Mouse (Mus musculus) adipocyte (in vitro differentiated cells): ENCODE results near the gene Nccrp1.

ENCODE experiments used
- DNase-seq: peaks from one replicate; pipeline ENCODE4 v3.0.0-alpha.2; 2016; ENCODE audit warnings: low spot score

Gene Nccrp1

DNA sequence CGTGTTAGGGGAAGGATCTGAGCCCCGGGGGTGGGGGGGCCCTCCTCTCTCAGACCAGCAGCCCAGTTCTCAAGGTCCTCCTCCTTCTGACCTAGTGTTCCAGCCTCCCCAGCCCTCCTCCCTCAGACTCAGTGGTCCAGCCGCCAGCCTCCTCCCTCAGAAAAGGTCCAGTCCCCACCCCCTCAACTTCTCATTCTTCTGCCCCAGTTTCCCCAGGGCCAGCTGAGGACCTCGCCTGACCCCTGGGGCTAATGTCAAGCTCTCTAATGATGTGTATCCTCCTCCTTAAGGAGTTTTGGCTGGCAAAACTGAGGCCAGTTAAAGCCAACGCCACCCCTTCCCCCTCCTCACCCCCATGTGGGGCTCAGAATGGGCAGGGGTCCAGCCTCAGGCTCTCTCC lies at the start of gene Nccrp1:
Nccrp1 (minus strand) TSS at position 101 of the 400 bp plus-strand sequence.
- no peak for DNase-seq

DNA sequence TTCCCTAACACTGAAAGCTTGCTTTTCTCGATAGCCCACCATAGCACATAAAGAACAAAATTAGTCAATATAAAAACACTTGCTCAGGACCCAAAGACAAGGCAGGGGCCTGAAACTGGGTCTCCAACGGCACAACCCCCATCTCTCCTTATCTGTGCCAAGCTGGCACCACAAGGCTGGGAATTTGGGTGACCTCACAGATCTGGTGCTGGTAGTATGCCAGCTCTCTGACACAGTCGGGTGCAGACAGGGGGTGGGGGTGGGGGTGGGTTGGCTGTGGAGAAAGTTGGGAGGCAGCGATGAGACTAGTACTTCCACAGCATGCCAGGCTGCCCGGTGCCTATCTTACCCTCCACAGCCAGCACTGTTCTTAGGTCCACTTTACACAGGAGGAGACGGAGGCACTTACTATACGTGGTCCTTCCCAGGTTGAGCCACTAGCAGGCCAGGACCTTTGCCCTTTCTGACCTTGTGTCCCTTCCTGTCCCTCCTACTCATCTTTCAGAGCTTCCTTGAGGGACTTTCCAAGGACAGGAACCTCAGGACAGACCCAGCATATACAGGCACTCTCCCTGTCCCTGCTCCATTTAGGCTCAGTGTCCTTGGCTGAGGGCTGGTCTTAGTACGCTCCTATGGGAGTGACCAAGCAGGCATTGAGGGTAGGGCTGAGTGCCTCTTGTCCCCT lies 48.8 kb upstream of the Nccrp1 start:
- peak; percentile 18 for DNase-seq

DNA sequence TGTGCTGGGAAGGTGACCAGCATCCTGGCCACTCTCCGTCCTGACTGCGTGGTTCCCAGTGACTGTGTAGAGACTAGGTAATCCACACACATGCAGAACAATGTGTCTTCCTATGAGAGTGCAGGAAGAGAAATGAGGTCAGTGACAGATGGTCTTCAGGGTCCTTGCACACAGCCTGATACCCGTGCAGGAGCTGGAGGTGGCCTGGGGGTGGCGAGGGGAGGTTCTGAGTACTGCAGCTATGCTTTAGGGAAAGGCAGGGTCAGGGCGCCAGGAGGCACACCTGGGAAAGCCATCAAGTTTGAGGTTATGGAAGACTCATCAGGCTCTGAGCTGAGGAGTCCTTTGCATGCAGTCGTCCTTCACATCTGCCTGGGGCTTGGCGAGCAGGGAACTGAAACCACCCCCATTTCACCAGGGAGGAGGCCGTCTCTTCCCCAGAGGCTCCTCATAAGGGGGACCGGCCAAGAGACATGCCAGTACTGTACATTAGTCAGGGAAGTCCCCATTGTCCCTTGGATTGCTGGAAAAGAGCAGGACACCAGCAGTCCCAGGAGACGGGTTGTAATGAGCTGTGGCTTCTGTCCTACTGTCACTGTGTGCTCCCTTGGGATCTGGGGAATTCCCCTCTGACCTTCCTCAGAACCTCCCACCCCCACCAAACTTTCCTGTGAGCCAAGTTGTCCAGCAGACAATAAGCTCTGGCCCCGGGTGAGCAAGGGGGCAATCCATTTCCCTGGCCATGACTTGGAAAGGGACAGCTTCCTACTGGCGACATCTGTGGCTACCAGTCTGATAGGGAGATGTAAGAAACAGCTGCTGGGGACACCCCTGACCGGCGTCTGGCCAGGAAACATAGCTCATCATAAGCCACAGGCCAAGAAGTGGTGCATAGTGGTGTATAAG lies 46.4 kb upstream of the Nccrp1 start:
- DNase-seq = peak; percentile 48

DNA sequence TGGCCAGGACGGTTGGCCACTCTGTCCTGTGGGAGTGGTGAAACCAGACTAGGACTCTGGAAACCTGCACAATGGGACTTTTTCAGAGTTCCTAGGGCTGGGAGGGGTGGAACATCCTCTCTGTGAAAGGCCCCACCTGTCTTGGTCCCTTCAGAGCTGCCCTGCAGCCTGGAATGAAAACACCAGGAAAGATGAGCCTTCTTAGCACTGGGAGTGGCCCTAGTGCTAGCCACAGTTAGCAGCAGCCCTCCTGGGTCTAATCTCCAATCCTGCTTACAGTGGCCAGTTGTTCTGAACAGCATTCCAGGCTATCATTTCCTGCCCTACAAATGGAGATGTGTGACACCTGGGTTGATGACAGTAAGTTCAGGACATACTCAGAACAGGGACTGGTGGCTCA lies 44.8 kb upstream of the Nccrp1 start:
- DNase-seq = no peak

DNA sequence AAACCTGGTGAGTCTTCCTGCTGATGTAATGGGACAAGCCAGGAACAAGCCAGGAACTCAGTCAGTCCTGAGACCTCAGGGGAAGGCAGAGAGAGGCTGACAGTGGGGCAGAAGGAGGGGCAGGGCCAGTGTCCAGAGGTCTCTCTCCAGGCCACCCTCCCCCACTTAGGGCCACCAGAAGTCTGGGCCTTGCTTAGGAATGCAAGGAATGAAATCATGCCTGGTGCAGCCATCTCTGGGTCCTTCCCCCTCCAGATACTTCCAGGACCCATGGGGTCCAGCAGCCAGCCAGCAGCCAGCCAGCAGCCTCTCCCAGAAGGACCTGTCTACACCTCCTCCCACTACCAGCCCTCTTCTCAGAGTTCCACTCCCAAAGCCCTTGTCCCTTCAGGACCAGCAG lies 40.6 kb upstream of the Nccrp1 start:
- no peak for DNase-seq

DNA sequence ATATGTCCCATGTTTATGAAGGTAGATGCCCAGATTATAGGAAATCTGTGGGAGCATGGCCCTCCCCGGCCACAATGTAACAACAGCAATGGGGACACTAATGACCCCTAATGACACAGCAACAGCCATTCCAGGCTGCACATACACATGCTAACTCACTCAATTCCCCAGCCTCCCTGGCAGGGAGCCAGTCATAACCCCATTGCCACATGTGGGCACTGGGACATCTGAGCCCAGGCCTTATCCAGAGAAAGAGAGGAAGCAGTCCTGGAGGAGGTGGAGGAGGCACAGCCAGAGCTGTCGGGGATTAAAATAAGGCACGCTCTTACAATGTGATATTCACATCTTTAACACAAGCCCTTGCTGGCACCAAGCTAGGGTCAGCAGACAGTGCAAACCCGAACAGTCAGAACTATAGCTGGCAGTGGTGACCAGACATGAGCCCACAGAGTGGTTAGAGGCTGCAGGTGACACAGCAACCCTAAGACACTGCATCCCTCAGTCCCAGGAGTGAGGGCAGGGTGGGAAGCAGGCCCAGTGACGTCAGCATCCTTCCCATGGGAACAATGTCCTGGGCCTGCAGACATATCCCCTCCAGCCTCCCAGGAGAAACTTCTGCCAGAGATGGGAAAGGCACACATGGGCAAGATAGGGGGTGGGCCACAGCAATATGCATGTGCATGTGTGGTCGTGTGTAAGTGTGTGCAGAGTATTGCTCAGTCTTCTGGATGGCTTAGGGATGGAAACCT lies 39.8 kb upstream of the Nccrp1 start:
- peak; percentile 35 for DNase-seq

DNA sequence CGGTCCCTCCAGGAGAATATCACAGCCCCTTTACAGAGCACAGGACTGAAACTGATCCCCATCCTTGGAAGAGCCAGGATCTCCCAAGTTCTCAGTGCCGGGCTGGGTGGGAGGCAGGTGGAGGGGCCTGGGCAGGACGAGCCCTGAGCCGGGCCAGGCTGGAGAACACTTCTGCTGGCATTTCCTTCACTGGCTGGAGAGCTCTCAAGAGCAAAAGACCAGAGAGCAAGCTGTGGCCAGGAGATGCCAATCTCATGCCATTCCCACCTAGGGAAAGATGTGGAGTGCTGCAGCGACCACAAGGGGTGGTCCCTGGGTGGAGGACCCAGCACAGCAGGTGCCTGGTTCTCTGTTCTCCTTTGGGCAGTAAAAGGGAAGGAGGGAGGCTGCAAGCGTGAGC lies 37.9 kb upstream of the Nccrp1 start:
- no peak for DNase-seq

DNA sequence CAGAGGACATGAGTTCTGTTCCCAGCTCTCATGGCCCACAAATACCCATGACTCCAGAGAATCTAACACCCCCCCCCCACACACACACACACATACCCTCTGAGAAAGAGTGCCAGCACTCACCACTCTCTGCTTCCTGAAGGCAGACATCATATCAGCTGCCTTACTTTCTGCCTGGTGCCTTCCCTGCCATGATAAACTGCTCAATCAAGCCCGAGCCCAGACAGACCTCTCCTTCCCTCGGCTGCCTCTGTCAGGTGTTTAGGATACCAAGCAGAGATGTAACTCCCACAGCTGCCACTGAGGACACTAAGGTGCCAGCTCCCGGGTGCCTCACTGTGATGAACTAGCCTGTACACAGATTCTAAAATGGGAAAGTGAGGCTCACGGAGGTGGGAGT lies 37.4 kb upstream of the Nccrp1 start:
- DNase-seq = no peak

DNA sequence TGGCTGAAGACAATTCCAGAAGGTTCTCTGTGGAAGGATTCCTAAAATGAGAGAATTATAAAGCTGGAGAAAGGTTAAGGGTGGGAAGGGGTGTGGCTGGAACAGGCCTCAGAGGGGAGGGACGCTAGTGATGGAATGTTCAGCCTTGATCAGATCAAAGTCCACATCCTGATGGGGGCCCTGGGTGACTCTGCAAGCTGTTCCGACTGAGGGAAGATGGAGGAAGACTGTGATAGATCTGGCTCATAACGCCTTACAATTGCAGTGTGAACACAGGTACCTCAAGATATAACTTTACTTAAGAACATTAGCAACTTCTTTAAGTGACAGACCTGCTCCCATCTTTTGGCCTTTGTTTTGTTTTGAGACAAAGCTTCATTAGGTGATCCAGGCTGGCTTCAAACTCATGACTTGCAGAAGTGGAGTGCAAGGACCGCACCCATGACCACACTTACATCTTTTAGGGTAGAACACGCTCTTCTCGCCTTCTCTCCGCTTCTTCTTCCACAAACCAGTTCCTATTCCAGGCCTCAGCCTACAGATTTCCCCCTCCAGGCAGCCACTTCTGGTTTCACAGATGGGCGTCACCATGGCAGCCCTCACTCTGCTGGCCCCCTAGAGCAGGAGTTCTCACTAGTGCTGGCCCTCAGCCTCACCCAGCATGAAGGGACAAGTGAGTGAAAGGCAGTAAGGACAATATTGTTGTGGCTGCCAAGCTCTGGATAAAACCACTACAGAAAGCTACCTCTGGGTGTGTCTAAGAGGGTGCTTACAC lies 36.7 kb upstream of the Nccrp1 start:
- DNase-seq = no peak

DNA sequence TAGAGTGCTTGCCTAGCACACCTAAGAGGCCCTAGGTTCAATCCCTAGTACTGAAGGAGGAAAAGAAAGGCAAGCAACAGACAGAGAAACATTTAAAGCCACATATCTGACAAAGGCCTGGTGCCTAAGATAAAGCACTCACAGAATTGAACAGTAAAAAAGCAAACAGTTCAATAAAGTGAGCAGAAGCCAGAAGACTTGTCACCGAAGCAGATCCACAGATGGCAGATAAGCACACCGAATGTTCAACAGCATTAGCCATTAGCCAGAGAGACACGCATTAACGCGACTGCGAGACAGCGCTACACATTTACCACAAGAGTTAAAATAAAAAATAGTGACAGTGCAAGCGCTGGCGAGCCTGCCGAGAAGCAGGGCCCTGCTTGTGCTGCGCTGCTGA lies 35.8 kb upstream of the Nccrp1 start:
- no peak for DNase-seq

DNA sequence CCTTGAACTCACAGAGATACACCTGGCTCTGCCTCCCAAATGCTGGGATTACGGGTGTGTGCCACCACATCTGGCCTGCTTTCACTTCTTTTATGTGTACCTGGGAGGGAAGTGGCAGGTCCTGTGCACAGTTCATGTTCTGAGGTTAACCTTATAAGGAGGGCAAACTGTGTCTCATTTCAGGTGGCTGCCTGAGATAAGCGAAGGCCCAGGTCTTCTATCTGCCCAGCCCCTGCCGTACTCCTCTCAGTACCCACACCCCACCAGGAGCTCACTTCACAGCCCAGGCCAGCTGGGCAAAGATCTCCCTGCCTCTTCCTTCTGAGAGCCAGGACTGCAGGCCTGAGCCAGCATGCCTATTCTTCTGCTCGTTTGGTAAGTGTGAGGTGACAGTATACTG lies 34.7 kb upstream of the Nccrp1 start:
- DNase-seq = no peak

DNA sequence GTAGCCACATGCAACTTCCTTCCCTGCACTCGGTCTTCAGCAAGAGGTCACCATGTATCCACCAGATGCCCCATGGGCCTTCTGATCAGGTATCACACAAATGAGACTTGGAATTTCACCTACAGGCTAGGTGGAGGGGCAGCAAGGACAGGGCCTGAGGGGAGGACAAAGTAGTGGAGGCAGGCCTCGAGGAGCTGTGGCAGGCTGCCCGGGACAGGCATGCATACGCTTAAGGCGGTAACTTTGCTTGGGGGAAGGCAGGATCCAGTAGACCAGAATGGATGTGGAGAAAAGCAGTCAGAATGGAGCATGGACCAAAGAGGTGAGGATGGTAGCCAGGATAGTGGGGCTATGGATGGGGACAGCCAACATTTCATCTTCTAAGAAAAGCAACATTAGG lies 32.8 kb upstream of the Nccrp1 start:
- no peak for DNase-seq

DNA sequence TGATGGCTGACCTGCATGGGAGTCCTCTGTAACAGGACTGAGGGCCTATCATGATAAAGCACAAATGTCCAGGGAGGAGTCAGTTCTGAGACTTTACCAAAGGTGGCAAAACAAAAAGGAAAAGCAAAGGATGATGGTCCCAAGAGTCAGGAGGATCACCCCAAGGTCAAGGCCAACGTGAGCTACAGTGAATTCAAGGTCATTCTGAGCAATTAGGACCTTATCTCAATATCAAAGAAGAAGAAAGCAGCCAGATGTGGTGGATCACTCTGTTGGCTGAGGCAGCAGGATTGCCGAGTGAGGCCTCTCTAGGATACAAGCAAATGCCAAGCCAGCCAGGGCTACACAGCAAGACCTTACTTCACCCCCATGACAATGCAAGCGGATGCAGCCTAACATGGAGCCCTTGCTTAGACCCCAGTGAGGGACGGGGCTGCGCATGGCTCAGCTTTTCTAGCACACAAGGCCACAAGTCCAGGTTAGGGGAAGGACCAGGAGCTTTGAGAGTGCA lies 31.5 kb upstream of the Nccrp1 start:
- DNase-seq = no peak

DNA sequence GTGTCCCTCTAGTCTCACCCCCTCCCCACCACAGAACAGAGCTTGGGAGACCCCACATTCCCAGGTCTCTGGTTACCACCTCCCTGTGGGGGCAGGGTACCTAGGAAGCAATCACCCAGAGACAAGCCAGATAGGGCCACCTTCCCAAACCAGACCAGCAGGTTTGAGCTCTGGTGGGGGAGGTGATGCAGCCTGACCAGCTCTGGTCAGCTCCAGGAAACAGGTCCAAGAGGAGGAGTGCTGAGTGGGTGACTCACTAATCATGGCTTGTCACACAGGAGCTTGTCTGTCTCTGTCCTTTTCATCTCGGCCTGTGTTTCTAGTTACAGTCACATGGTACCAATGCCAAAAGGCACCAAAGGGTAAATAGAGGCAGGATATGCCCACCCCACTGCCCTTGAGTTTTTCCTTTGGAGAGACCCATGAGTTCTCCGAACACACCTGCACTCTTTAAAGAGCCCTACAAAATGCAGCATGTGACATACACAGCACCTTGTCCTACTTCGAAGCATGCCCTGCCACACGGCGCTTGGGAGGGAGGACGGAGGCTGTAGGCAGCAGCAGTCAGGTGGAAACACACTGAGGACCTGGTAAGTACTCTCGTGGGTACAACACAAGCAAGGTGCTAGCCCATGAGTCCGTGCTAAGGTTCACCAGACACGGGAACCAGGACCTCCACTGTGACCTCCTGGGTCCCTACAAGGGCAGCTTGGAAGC lies 30.9 kb upstream of the Nccrp1 start:
- DNase-seq = no peak

DNA sequence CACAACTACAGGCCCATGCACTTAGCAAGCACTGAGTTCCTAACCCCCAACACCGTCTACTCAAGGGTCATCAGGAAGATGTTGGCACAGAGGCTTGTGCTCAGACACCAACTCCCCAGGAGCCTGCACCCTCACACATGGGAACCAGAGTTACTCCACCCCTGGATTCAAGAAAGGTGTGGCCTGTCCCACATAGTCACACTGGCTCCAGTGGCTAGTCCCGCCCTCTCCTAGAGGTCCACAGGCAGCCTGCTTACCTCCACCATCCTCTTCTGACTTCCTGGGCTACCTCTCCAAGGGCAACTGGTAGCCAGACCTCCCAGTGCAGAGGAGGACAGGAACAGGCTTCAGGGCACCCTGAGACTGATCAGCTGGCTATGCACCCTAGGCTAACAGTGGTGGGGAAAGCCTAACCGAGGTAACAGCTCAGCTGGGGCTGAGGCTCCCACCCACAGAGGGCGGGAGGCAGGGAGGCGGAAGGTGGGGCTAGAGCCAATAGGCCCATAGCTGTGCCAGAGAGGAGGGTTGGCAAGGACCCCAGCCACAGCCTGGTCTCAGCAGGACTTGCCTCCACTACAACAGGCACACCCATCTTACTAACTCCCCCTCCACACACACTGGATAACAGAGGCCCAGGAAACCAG lies 29.3 kb upstream of the Nccrp1 start:
- no peak for DNase-seq

DNA sequence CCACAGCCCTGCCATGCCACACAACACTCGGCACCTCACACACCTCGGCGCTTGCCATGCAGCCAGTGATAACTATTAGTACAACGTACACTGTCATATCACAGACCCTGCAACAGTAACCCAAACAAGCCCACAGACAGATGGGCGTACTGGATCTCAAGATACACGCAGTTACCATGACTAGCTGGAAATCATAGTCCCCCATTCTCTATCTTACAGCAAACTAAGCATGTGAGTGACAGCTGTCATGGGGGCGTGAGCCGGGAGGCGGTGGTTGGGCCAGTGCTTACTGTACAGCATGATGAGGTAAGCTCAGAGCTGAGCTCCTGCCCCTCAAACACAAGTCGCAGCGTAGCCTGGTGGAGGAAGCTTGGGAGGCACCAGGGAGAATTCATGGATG lies 28.5 kb upstream of the Nccrp1 start:
- no peak for DNase-seq

DNA sequence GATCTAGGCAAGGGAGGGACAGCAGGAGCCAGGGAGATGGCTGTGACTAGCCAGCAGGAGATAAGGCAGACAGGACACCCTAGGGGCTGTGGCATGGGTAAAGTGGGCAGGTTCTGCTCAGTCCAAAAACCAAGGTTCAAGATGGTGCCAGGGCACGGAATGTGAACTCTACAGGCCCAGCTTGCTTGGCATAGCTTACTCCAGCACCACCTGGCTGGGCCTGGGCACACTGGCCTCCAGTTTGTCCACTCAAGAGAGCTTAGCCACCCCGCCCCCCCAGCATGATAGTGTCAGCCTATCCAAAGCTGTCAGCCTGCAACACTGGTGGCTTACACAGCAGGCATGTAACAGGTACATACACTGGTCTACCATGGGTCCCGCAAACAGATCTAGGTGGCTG lies 26.2 kb upstream of the Nccrp1 start:
- no peak for DNase-seq

DNA sequence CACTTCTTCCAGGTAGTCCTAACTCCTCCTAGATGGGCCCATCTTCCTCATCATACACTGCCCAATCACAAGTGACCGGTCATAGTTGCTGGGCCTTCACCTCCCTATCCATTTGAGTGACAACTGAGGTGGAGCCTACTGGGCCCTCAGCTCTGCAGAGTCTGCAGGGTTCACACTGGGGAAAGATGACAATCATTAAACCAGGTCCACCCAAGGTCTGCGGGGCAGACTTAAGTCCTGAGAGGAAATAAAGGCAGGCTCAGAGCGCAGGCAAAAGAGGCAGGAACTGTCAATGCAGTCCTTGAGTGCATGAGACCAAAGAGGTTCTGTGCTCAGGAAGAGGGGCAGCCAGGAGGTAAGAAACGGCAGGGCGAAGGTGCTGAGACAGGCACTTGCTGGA lies 25.6 kb upstream of the Nccrp1 start:
- DNase-seq = no peak

DNA sequence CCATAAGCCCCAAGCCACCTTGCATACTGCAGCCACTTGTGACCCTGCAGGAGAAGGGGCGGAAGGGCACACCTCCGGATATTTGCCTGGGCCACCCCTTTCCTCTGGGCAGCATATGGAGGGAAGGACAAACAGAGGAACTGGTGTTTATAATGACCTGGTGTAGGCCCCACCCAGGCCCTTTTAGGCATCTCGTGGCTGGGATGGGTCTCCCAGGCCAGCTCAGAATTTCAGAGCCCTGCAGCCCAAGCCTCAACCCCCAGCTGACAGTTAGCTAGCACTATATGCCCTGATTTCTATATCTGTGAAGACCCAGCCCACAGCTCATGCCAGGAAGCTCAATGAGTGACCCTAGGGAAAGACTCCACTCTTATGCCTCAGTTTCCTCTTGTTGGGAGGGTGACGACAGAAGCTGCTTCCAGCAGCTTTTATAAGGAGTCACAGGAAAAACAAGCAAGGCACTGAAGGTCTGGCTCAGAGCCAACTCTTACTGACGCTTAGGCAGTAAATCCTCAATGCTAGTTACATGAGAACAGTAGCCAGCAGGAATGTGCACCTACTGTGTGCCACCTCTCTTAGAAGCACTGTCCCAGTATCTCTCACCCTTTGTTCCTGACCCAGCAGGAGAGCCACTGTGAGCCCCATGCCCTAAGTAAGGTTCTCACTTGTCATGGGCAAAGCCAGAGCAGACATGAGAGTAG lies 24.1 kb upstream of the Nccrp1 start:
- DNase-seq = peak; percentile 39
